Mouse (Mus musculus) left cerebral cortex, adult 18-20 months (tissue): ENCODE measurements at regions not wholly inside any gene's neighbourhood (a gene's known extent, or its start where the extent isn't known, plus 50 kb on each side); places are given as distances from the start of the nearest gene placed in this dataset.

ENCODE experiments used
- DNase-seq, 2 experiments: peaks; one replicate each; pipeline ENCODE4 v3.0.0; 2021 to 2022; ENCODE audit warnings: low spot score in 2 of 2, mixed read lengths in 1 of 2

DNA sequence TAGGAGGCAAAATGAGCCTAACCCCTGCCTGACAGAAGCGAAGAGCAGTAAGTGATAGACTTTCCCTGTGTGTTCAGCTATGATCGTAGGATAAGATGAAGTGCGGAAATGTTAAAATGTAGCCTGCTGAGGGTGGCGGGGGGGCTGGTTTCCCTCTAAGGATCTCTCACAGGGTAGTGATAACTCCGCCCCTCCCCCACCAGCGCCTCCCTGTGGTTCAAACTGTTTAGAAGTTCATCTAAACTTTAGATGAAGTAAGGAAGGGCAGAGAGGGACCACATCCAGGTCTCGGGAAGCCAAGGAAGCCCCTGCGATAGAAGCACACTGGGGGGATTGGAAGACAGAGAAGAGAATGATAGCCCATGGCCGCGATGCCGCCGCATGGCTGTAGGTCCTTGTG is 75.9 kb upstream of the Ankrd55 start:
- DNase-seq, result no peak

DNA sequence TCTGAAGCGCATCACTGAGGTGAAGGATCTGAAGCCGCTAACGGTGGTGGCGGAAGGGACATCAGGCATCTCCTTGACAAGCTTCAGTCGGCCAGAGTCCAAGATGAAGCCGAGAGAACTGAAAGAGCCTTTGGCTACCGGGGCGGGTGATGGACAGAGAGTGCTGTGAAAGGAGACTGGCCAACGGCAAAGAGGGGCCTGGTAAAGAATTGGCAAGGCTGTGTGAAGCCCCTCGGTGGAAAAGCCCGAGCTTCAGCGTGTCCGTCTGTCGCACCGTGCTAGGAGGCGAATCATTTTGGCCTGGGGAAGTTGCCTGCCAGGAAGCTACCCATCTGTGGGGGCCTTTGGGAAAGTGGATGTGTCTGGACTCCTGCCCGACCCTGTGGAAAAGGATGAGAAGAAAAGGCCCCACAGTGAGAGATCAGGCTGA is 74.6 kb upstream of the Ankrd55 start:
- no peak for DNase-seq

DNA sequence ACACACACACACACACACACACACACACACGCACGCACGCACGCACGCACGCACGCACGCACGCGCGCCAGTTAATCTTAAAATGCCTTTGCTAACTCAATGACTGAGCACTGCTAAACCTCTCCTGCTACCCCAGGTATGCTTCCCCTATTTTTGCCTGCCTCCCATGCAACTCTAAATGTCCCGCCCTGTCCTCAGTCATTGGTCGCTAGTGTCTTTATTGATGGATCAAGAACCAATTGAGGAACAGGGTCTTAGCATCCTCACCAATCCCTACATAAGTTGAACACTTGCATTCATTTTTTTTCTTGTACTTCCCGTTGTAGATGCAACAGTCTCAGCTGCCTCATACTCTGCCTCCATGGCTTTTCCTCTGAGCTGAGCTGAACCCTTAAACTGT is 72.2 kb upstream of the Ankrd55 start:
- no peak for DNase-seq

DNA sequence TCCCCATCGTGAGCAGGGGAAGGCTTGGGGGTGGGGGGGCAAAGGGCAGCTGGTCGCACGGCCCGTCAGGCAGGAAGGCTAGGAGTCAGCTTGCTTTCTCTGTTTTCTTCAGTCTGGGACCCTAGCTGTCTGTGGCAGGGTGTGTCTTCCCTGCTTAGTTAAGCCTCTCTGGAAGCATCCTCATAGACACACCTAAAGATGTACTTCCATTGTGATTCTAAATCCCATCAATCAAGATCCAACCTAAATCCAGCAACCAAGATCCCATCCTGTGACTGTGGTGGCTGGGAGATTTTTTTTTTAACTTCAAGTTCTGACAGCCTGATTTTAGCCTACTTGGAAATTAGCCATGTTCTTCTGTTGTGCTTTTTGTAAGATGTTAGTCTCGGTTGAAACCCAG is 69.9 kb upstream of the Ankrd55 start:
- DNase-seq, result no peak

DNA sequence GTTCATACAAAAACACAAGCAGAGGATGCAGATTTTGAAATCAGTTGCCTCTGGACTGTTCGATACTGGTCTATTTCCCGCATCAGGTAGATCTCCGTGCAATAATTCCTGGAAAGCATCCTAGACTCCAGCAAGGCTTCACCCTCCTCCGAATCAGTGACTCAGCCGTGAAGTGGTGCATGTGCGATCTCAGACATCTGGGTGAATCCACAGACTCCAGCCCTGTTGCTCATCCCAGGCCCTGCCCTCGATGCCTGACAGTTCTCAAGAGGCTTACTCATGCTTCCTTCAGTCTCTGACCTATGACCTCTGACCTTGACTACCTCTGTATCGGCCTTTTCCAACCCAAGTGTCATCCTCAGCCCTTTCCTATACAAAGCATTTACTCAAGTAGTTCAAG is 68.1 kb upstream of the Ankrd55 start:
- no peak for DNase-seq

DNA sequence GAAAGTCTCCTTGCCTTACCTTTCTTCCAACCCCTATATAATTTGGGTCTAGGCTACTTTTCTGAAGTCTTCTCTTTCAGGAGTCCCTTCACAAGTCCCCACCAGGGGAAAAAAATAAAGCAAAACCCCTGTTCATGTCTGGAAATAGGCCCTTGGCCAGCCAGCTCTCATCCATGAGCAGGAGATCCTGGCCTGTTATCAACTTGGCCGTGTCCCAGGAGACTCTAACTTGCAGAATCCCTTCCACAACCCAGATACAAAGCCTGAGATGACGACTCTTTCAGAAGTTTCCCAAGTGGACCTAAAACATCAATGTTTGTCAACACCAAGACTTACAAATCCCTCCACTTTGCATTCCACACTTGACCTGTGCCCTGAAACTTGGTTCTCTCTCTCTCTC is 64.6 kb upstream of the Ankrd55 start:
- no peak for DNase-seq

DNA sequence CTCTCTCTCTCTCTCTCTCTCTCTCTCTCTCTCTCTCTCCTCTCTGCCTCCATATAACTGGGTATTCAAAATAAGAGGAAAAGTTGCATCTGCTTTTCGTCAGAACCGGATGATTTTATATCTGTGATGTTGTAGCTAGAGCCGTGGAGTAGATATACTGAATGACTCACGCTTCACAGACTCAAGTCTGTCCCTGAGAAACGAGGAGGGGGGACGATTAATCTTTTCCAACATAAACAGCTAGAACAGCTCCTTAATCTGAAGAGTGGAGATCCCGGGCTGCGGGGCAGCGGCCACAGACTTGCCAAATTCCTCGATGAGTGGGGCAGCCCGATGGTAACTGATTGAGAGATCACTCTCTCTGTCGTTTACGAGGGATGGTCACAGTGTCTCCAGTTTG is 60.5 kb upstream of the Ankrd55 start:
- DNase-seq, result no peak

DNA sequence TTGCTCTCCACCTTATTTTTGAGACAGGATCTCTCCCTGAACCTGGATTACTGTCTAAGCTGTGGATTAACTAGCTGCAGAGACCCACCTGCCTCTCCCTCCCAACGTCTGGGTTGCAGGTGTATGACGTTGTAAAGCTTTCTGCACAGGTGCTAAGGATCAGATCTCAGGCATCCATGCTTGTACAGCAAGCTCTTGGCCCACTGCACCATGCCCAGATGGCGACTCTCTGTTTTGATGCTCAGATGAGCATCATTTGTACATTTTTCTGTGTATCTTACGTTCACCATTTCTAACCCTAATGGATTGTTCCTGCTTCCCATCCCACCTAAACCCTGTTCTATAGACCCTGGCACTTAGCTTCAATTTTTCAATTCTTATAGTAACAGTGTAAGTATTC is 59.4 kb upstream of the Ankrd55 start:
- no peak for DNase-seq

DNA sequence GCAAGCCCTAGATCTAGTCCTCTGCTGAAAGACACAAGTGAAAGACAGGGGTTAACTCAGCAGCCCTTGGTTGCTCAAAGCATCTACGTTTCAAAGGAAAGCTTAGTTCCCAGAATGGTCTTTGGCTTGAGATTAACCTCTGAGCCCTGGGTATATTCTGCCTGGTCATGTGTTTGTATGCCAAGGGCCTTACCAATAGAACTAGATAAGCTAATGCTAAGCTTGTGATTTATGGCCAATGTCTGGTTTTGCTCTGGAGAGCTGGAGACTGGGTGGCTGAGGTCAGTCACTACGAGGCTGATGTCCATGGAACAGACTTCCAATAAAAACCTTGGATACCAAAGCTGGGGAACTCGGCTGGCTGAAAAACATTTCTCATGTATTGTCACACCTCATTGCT is 58.1 kb upstream of the Ankrd55 start:
- no peak for DNase-seq

DNA sequence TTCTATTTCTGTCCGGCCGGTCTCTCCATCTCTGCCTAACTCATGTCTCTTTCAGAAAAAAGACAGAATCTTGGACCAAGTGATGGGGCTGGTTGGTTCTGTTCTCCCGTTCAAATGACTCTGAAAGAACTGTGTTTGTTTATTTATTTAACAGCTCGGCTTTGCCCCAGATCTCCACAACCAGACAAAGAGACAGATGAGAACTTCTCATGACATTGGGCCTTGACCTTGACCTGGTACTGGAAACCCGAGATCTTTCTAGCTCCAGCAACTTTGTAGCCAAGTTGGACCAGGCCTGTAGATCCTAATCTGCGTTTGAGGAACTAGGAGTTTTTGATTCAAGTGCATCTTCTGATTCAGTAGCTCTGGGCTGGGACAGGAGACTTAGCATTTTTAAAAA is 53.6 kb upstream of the Ankrd55 start:
- no peak for DNase-seq

DNA sequence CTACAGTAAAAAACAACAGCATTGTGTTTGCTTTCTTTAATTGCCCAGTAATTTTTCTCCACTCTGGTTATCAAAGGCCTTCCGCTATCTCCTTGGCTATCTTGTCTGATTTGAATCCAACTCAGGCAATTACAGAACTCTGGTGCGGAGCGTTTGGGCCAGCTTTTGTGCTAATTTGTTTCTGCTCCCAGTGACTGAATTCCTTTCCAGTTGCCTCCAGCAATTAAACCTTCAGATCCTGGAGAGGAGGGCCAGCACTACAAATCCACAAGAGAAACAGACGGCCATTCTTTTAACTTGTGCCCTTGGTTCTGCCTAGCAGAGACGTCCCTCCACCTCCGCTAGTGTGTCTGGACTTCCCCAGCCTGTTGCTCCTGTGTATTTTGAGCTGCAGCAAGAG is 51.3 kb upstream of the Ankrd55 start:
- no peak for DNase-seq

DNA sequence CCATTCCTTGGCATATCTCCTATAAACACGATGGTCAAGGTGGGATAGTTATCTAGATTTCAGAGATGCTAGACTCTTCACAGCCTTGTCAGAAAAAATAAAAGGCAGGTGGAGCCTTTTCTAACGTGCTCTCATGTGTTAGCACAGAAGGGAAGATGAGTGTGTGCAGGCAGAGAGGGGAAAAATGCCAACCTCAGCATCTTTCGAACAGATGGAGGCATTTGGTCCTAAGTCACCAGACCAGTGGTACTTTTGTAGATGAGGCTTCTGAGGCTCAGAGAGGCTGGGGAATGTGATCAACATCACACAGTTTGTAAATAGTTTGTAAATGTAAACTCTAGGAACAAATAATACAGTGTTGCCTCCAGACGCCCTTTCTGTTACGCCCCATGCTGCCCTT is 50.9 kb upstream of the Ankrd55 start:
- DNase-seq, result no peak

DNA sequence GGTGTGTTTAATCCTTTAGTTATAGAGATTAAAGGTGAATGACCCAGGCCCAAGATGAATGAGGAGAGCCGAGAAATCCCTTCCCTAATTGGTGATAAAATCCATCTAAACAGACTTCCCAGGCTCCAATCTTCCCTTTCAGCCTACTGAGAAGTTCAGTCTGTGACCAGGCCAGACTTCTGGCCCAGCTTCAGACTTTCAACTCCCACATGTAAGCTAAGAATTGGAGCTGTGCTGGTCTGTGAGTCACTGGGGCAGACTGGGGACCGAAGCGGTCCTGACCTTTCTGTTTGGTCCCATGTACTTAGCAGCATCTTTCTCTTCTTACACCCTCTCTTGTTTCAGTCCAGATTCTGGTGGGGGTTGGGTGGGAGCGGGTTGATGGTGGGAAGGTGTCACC is 50.3 kb upstream of the Ankrd55 start:
- DNase-seq, result no peak
